Mouse (Mus musculus) mesoderm, embryonic 11.5 days (tissue): ENCODE results near the gene Chrna4.

Experiments used
- DNase-seq: peaks from one replicate; pipeline ENCODE4 v3.0.0-alpha.2; 2012; ENCODE audit warnings: low read depth, low spot score

Chrna4 gene

DNA sequence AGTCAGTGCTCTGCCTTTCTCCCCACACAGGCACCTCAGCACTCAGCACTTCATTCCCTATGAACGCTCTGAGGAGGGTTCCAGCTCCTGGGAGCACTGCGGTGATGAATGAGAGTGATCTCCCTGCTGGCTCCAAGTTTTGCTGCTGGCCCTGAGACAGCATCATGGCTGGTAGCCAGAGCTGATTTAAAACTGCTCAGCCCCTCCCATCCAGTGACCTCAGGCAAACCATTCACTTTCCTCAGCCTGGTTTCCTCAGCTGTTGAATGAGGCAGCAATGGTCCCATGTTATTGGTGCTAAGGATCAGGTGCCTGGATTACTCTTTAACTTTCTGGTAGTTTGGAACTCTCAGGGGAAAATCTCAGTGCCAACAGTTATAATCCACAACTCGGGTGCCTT lies at the start of gene Chrna4:
Gene Chrna4 (minus strand): TSS at position 110 of the 400 bp plus-strand sequence.
- no peak for DNase-seq

DNA sequence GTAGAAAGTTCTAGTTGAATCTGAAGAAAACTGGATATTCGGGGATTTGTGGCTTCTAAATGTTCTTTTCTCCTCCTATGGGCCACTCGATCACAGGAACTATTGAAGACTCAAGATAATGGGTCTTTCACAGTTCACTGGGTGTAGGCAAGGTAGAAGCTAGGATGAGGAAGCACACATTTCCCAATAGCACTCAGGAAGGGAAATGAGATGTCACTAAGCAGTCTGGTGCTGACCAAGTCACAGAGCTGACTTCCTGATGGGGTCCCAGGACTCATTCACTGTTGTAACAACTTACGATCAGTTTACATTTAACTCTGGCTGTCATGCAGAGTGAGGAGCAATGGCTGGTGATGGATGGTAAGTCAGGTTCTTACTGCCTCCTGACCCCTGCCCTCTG lies 46.8 kb upstream of the Chrna4 start:
- no peak for DNase-seq

DNA sequence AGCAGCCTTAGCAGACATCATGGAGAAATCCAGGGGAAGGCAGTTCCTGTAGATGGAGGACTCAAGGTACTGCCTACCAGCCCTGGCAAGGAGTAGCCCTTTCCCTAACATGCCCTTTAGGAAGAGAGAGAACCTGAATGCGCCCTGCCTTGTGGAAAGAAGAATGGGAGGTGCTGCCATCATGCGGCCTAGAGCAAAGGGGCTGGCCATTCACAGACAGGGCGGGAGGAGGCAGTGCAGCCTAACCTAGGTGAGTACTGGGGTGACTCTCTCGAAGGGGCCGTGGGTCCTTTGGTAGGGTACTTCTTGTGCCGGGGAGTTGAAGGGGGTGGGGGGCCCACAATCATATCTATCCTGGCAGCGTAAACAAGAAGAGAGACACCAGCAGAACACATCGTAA lies 41.7 kb upstream of the Chrna4 start:
- no peak for DNase-seq

DNA sequence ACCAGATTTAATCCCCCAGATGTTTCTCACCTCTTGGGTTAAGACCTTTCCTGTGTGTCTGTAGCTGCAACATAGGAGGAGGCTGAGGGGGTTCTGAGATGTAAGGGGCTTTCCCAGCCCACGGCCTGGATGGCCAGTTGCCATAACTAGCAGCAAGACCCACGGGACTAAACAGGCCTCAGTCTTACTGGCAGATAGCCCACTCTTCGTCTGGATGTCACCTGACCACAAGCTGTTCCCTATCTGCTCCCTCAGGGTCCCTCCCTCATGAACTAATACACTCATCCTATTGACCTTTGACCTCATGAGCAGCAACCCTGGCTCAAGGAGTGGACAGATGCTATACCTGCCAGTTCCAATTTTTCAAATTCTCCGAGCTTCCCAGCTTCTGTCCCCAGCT lies 40.6 kb upstream of the Chrna4 start:
- no peak for DNase-seq

DNA sequence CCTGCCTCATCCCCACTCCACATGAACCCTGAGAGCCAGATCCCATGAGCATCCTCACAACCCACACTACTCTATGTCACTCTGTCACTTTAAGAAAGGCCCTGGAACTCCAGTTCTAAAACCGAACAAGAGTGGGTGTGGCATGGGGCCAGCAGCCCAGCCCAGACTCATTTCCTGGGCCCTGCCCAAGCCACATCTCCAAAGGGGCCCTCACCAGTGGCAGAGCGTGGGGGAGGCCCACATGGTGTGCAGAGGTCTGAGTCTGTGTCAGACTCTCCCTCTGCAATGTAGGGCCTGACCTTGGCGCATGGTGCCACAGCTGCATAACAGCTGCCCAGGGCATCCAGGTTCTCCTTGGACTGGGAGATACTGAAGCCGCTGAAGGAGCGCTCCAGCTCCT lies 37.5 kb upstream of the Chrna4 start:
- DNase-seq: no peak

DNA sequence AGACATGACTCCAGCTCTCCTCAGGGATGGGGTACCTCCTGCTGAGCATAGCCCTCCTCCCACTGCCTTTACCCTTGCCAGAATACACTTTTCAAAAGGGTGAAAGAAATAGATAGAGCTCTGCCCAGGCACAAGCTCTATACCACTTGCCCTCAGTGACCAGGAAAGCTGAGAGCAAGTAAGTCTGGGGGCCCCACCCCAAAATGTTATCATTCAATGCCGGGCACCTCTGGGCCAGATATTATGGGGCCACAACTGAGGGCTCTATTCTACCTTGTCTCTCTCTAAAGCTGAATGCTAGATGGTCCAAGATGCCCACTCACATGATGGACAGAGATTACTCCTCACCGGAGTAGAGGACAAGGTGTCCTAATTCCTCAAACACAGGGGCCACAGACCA lies 36.2 kb upstream of the Chrna4 start:
- no peak for DNase-seq

DNA sequence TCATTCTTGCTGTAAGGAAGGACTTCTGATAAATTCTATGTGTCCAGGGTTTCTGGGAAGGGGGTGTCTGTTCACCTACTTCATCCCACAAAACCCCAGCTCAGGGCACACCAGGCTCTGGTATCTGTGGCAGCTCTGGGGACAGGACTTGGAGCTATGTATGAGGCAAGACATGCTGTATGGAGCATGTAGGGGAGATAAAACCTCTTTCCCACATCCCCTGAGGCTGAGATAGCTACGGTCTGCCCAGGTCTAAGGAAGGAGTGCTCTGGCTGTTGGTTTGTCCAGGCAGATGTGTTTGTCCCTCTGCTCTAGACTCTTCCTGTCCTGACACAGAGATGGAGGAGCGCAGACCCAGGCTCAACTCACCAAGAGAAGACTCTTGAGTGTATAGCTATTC lies 35.6 kb upstream of the Chrna4 start:
- no peak for DNase-seq

DNA sequence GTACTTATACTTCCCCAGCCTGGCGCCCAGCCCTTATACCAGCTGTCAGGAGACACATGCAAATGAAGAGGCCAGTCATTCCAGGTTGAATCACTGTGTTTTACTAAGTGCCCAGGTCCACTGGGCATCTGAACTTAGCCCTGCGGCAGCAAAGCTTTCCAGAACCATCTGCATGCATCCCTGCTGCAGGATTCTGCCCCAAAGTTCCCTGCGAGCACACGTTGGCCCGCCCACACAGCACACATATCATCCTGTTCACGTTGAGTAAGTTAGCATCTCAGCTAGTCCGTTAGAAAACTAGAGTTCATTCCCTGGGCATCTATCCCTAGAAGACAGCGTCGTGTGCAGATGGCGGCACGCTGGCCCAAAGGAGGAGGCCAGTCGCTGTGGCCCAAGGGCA lies 32.2 kb upstream of the Chrna4 start:
- DNase-seq: no peak

DNA sequence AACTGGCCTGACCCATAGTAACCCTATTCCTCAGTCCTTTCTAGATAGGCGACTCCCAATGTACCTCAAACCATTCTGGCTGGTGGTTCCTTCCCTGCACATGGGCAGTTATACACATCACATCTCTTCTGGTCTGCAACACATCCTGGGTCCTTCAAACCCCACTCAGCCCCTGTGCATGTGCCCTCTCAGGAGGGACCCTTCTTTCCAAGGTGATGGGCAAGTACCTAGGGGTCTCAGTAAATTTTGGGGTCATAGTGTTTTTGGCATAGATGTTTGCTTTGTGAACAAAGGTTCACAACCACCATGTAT lies 29.0 kb upstream of the Chrna4 start:
- no peak for DNase-seq

DNA sequence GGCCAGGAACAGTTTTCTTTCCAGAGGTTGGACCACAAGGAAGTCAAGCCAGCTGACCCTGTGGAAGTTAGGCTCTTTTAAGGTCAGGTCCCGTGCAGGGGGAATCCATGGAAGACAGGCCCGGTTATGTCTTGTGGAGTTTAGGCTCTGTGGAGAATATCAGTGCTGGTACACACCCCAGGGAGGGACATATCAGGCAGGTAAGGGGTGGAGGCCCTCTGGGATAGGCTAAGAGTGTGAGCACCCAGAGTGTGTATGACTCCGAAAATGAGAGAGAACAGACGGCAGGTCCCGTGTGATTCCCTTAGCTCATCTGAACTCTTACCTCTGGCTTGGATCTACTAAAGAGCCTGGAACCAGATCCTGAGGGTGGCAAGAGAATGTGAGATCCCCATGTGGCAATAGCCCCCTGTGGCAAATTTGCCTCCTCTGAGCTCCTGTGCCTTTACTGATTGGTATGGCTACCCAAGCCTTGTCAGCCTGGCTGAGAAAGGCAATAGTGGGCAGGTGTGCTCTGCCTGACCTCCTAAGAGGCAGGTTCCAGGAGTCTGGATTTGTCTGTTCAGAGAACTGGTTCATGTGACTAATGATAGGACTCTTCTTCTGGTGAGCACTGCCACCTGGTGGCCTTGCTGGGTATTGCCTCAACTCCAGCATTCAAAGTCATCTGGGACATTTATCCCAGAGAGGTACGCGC lies 28.5 kb upstream of the Chrna4 start:
- peak; percentile 89 for DNase-seq

DNA sequence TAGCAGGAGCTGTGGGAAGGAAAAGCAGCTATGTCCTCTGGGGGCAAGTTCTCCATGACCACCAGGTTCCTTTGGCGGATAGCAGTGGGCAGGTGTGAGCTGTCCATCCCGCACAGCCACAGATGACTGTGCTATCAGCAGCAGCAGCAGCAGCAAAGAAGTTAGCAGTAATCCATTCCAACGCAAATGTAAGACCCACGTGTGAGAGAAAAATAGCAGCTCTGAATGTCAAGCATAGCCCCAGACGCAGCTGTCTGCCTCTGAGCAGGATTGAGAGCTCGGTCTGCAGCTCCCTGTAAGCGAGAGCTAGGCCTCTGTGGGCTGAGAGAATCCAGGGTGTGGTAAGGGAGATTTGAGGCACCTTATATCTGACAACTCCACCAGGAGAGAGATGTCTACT lies 26.8 kb upstream of the Chrna4 start:
- no peak for DNase-seq

DNA sequence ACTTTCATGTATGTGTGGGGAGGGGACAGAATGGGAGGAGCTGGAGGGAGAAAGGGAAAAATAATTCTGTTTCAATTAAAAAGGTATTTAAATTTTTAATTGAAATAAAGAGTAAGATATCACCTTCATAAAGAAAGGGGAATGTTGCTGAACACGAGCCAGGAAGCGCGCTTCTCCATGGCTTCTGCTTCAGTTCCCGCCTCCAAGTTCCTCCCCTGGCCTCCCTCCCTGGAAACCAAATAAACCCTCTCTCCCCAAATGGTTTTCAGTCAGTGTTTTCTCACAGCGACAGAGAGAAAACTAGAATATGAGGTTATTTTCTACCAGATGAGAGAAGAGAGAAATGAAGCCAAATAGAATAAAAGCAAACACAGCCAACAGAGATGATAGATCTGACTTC lies 25.2 kb upstream of the Chrna4 start:
- no peak for DNase-seq

DNA sequence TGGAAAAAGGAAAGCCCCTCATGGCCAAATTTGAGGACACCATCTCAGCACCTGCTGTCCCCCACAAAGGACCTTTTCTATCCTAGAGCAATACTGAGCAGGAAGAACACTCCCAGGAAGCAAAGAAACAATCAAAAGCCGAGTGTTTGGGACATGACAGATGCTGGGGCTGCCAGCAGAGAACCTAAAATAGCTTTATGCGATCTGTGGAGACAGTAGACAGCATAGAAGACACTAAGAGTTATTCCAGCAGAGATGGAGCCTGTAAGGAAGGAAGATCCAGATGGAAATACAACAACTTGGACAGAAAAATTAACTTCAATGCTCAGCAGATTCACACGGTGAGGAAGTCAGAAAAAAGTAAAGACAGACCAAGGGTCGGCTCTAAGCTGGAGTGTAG lies 22.5 kb upstream of the Chrna4 start:
- DNase-seq: no peak

DNA sequence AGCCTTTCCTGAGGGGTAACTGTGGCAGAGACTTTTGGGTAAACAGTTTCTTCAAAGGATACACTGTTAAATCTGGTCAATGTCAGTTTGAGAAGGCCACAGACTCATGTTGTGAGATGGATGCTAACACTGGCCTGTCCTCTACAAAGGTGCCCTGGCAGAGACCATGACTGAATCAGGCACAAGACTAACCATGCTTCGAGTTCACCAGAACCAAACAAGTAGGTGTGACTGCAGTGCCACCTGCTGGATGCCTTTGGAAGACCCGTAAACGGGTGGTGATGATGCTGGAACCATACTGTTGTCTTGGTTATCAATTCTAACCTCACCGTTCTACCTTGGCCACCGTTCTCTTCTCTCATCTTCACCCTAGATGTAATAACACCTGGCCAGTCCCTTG lies 16.8 kb upstream of the Chrna4 start:
- peak; percentile 82 for DNase-seq

DNA sequence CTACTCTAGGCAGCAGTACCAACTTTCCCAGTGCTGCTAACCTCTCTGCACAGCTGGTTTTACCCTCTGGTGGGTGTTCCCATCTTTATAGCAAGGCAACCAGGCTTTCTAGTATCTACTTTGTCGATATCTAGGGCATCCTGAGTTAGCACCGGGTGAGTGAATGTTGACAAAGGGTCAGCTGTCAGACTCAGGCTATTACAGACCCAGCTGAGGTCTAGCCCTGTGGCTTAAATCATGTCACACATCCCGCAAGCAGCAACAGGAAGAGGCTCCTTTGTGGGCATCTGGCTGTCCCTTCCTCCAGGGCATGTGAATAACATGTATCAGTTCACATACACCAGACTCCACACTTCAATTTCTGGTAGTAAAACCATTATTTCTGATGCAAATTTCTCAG lies 14.8 kb upstream of the Chrna4 start:
- peak; percentile 54 for DNase-seq

DNA sequence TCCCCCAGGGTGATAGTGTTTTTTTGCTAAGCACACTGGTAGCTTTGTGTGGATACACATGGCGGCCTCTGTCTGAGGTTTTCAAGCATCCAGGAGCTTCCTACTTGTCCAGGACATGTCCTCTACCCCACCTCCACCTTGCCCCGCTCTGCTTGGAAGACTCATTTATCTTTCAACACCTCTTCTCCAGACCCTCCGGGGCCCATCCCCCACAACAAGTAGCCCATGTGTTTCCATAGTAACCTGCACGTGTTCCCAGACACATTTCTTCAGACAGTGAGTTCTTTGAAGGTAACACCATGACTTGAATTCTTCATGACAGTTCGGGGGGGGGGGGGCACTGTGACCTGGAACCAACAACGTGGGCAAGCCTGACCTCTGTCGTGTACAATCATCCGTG lies 14.0 kb upstream of the Chrna4 start:
- DNase-seq: peak; percentile 52

DNA sequence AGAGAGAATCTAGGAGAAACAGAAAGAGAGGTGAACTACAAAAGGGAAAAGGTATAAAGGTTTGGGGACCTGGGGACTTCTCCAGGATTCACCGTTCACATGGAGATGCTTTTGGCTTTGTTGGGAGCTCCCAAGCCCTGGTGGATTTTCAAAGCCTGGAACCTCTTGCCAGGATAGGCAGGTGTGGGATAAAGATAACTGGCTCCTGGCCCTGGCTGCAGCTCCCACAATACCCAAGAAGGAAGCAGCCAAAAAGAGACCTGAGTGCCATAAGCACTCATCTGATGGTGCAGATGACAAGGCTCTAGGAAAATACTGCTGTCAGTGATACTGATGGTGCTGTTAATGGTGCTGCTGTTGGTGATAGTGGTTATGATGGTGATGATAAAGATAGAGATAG lies 8.8 kb upstream of the Chrna4 start:
- no peak for DNase-seq

DNA sequence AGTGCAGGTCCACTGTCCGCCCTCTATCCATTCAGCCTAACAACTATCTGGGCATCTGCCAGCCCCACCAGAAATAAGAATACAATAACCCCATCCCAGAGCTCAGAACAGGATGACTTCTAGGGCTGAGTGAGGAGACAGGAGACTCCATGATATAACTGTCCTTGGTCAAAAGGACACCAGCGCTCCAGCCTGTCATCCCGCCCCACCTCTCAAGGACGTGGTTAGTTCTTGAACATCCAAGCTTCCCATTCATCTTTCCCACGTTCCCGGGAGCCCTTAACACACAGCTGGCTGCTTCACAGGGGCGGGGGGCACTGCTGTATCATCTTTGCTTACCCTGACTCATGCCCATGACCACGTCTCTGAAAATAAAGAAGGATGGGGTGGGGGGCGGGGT lies 5.6 kb upstream of the Chrna4 start:
- no peak for DNase-seq

DNA sequence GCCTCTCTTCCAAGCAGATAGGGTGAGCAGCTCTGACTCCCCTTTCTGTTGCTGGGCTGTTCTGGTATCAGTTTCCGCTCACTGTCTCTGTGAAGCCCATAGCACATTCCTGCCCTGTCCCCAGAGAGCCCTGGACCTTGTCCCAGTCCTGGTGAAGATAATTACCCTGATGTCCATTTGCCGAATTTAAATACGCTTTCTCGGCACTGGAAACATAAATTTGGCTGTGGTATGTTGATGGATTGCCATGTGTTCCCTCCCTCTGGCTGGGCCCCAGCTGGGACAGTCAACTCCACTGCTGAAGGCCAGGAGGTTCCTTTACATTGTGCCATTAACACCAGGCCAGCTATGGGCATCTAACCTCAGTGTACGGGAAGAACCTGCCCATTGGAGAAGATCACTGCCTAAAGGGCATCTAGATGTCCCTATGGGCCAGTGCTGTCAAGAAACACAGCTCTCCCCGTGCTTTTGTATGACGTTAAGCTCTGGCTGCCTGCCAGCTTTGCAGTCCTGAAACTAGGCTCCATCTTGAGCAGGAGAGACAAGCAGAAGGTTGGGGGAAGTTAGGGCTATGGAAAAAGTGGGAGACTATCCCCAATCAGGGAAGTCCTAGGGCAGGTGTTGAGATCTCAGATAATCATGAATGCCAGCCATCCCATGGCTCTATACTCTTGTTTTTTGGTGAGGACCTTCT lies 5.1 kb upstream of the Chrna4 start:
- DNase-seq: peak; percentile 35

DNA sequence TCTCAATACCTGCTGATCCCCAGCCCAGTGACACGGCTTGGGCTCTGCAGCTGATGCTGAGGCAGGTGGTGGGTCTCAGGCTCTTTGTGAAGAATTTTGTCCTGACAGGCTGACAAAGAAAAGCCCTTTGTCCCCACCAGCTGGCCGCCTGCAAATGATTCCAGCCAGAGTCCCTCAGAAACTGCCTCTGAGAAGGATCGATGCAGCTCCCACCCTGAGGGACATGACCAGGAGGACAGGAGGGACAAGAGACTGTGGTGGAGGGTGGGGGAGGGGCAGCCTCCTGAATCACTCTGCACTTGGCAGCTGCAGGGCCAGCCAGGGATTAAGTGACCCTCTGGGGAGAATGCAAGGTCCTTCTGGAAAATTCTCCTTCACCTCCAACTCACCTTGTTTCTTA lies 655 bp upstream of the Chrna4 start:
- DNase-seq: peak; percentile 65

DNA sequence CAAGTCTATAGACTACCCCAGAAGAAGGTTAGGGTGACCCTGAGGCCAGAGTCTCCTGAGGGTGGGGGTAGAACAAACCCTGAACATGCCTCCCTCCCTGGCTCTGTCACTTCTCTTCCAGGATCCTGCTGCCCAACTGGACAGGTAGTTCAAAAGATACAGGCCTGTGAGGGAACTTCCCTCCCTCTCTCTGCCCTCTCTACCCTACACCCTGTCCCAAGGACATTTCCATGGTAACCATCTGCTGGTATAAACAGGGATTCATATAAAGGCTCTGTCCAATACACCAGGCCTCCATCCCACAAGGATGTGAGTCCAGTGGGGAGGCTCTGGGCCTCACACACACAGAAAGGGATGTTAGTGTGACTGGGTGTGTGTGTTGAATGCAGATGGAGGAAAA lies 970 bp downstream of the Chrna4 start:
- peak; percentile 25 for DNase-seq

DNA sequence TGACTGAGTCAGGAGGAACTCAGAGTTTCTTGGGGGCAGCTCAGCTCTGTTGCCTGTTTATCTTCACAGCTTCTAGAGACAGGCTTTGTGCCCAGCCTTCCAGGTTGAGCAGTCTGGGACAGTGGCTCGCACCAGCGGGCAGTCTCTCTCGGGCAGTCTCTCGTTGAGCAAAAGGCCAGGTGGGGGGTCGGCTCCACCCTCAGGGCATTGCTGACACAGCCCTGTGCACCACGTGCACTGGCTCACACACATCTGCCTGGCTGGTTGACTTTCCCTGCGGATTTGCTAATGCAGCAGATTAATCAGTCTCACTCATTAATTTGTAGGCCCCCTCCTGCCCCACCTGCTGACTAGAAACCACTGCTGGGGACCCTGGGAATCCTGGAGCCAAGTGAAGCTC lies 1.4 kb downstream of the Chrna4 start:
- peak; percentile 21 for DNase-seq

DNA sequence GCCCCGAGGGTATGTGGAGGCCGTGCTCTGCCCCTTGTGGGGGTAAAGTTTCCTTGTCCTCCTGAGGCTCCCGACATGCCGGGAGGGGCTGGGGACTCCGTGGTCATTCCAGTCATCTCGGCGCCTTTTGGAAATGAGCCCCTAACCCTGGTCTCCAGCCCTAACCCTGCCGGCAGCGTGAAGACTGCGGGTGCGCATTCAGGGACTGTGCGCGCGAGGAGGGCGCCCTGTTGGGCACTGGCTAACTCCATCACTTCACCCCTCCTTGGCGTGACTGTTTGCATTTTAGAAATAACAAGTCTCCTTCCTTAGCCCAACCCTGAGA lies 4.0 kb downstream of the Chrna4 start:
- DNase-seq: peak; percentile 66
